9 mouse cellular contexts compared by ENCODE assay signal in the genomic region with DNA sequence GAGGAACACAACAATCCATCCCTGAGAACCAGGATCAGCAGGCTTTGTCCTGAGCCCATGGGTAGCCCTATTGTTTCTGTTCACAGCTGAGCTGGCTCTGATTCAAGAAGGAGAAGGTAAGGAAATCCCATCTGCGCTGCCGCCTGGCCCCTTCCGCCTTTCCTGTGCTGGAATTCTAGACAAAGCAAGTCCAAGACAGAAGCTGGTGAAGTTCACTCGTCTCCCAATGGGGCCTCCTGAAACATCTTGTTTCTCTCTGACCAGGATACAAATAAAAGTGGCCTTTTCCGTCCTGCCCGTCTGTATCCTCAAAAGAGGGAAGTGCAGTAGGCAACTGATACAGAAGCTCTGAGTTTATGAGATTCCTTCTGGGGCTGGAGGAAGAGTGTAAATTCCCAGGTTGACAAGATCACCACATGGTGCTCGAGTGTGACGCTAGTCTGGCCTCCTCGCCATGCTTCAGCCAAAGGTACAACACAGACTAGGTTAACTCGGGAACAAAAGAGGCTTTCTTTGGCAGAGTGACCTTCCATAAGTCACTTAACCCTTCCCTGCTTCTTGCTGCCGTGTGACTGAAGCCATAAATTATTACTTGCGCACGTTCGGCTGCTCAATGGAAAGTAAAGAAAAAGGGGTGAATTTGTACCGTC.
DNase-seq lines count a peak whose midpoint lies in the region; ATAC-seq and TF ChIP-seq lines count a peak whose summit lies in the region.
"Had no signal": no experiment of that assay in that cellular context is flagged by ENCODE, and none has a peak within 500 bp of the region (broad histone marks: within the 10 kb centered on the region; RNA-seq: fewer than 3 reads in every experiment).

No protein-coding gene starts in this region.

- H3K9ac ChIP-seq in heart, embryonic 13.5 days, result peak overlapping the region; percentile 44; the same call in 1 of the 2 replicates
- no peak overlapping the region for H3K9ac ChIP-seq in hindbrain, postnatal 0 days (replicated peaks; ENCODE audit: low read length)
- H3K9ac ChIP-seq: liver, embryonic 14.5 days had no signal

- H3K36me3 ChIP-seq in testis, adult 2 months (ENCODE audit: control insufficient read depth, insufficient read depth, low read length), result no peaks in the 10 kb centered on the region
- no peaks in the 10 kb centered on the region for H3K36me3 ChIP-seq in heart, embryonic 13.5 days
- H3K36me3 ChIP-seq in hindbrain, postnatal 0 days (ENCODE audit: insufficient read depth, low read length), result no peaks in the 10 kb centered on the region

- H3K9me3 ChIP-seq in heart, embryonic 13.5 days, result no peaks in the 10 kb centered on the region
- no peaks in the 10 kb centered on the region for H3K9me3 ChIP-seq in hindbrain, postnatal 0 days (ENCODE audit: low read length)

- ATAC-seq in heart, embryonic 13.5 days (ENCODE audit: extremely low read depth, insufficient number of reproducible peaks, low FRiP score, low TSS enrichment), result no peak
- no peak for ATAC-seq in hindbrain, postnatal 0 days
- ATAC-seq: hindbrain, embryonic 16.5 days had no signal

- H3K4me2 ChIP-seq in heart, embryonic 13.5 days, result no peak overlapping the region
- H3K4me2 ChIP-seq in hindbrain, postnatal 0 days (ENCODE audit: low read depth, low read length), result no peak overlapping the region

- no peak for TF ChIP-seq CTCF in testis, adult 2 months (IDR thresholded peaks at IDR 0.05; ENCODE audit: control insufficient read depth, insufficient read depth, insufficient replicate concordance, low read depth, low read length)
- TF ChIP-seq CTCF in hindbrain, postnatal 0 days (IDR thresholded peaks at IDR 0.05; ENCODE audit: low read depth), result no peak

- DNase-seq in testis, postnatal 14 days (ENCODE audit: low spot score), result no peak
- peak; percentile 58 for DNase-seq in kidney, postnatal 14 days
- DNase-seq in thymus, postnatal 14 days, result no peak
- DNase-seq in cerebellum, postnatal 25 days, result no peak
- no peak for DNase-seq in hindbrain, postnatal 0 days (ENCODE audit: low spot score)

- WGBS in heart, embryonic 13.5 days, result 49% methylated on average over 15 of the region's 15 CpGs
- WGBS in hindbrain, postnatal 0 days, result 56% methylated on average over 15 of the region's 15 CpGs

- no peak for TF ChIP-seq POLR2A in testis, adult 2 months (IDR thresholded peaks at IDR 0.05; ENCODE audit: control insufficient read depth, low read depth, low read length)

- no peak overlapping the region for H3K4me3 ChIP-seq in testis, adult 2 months (ENCODE audit: control insufficient read depth, low read depth, low read length)
- H3K4me3 ChIP-seq in heart, embryonic 13.5 days, result no peak overlapping the region
- H3K4me3 ChIP-seq in hindbrain, postnatal 0 days (ENCODE audit: low read length), result no peak overlapping the region

- peak overlapping the region; percentile 33; the same call in 1 of the 2 replicates for H3K27ac ChIP-seq in testis, adult 2 months (ENCODE audit: control insufficient read depth, insufficient read depth, low read depth, low read length)
- peak overlapping the region; percentile 93 for H3K27ac ChIP-seq in heart, embryonic 13.5 days (replicated peaks)
- H3K27ac ChIP-seq in hindbrain, postnatal 0 days, result no peak overlapping the region
- H3K27ac ChIP-seq: liver, embryonic 14.5 days had no signal

- H3K4me1 ChIP-seq in testis, adult 2 months (ENCODE audit: control insufficient read depth, insufficient read depth, low read length), result no peaks in the 10 kb centered on the region
- peaks cover 40% of the 10 kb centered on the region for H3K4me1 ChIP-seq in heart, embryonic 13.5 days
- H3K4me1 ChIP-seq in hindbrain, postnatal 0 days (ENCODE audit: insufficient read depth, low read length), result no peaks in the 10 kb centered on the region

- no peaks in the 10 kb centered on the region for H3K27me3 ChIP-seq in testis, adult 2 months (ENCODE audit: control insufficient read depth, insufficient read depth, low read length)
- H3K27me3 ChIP-seq in heart, embryonic 13.5 days (replicated peaks), result no peaks in the 10 kb centered on the region
- no peaks in the 10 kb centered on the region for H3K27me3 ChIP-seq in hindbrain, postnatal 0 days (ENCODE audit: insufficient read depth, low read length)
